Mouse (Mus musculus) adrenal gland, adult 8-10 months (tissue): Measurements from ENCODE around the gene Tiam1. TPM values are rescaled to one million over a fixed set of nuclear protein-coding genes. Genes with fewer than 3 reads are reported as not detected.

ENCODE experiments used
- DNase-seq: peaks from one replicate; pipeline ENCODE4 v3.0.0; 2022
- total RNA-seq, 4 experiments: library from RNA; stranded (reverse); gene quantifications; 2 replicates each; pipeline ENCODE4 v1.2.4; 2022

The Tiam1 gene
- total RNA-seq, 4 experiments from 2014 or later: 69.6 to 107 (median 85.5) TPM

DNA sequence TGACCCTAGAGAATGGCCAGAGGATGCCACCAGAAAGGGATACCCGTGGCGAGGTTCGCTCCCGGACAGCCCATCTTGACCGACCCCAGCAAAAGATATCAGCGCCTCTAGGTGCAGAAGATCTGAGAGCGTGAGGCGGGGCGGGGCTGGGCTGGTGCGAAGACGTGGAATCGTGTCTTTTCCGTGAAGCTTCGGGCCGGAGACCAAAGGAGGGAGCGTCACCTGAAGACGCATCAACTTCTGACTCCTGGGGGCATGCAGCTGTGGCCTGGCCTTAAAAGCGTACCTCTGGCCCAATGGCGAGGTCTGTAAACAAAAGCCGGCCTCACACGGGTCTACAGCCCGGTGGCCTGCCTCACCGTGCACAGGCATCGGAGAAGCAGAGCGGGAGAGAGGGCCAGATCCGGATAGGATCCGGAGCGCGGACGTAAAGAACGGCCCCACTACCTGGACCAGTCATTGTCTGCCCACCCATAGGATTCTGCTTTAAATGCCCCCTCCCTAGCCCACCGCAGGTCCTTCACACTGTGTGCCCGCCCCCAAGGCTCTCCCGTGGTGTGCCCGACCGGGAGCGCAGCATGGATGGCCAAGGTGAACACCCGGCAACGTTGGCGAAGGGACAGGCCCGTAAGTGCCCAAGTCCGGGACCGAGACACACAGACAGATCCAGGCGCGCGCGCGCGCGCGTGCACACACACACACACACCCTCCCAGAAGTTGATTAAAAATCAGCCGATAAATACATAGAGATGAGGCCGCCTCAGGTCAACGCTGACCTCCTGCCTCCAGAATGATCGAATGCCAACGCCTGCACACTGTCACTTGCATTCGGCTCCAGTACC lies 774 bp downstream of the Tiam1 start:
- no peak for DNase-seq

DNA sequence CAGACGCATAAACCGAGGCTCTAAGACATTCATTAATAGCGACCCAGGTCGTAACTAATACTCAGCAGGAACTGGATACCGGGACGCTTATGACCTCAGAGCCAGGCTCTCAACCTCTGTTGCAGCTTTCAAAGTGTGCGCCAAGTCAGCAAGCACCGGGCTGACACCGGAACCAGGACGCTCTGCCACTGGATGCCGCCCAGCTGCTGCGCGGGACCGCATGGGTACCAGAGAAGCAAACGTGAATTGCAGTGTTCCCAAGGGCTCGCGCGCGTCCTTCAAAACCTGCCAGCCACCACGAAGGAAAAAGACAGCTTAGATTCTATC lies 1.4 kb downstream of the Tiam1 start:
- DNase-seq: peak; percentile 58

DNA sequence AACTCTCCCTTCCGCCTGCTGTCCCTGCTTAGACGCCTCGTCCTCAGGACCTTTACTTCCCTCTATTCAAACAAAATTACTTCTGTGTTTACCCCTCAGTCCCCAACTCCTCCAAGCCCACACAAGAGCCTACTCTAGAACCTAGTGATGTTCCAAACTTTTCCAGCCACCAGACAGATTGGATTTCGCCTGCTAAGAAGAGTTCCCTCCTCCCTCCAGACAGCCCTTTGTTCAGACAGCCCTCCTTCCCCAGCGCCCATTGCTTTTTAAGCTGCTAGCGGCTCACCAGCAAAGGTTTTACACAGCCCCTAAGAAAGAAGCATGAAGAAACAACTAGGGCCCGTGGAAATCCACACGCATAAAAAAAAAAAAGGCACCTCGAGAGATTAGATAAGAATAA lies 2.0 kb downstream of the Tiam1 start:
- DNase-seq: no peak

DNA sequence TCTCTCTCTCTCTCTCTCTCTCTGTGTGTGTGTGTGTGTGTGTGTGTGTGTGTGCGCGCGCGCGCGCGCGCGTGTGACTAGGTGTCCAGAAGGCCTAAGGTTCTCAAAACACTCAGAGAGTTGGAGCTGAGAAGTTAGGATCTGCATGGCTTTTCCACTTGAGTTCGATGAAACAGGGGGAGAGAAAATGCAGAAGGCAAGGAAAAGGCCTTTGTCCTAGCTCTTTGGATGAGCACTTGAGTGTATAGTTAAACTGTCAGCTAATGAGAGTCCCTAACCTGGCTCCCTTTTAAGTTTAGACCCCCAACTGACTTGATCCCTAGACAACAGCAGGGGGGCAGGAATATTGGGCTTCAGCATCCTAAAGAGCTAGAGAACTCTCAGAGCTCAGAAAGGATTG lies 3.0 kb downstream of the Tiam1 start:
- DNase-seq: no peak

DNA sequence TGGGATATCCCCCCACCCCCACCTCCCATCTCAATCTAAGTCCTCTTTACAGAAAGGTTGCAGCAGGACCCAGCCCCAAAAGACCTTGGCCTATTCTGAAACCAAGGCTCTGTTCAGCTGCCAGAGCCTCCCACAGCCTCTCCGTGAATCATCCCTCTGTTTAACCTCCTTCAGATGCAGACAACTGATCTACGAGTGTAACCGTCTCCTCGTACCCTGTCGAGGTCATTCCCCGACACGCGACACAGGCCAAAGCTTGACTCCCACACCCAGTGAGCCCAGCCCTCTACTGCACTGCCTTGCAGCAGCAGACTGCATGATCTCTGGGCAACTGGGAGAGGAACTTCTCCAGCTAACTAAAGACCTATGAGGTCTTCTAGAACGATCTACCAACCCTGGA lies 3.9 kb downstream of the Tiam1 start:
- peak; percentile 88 for DNase-seq

DNA sequence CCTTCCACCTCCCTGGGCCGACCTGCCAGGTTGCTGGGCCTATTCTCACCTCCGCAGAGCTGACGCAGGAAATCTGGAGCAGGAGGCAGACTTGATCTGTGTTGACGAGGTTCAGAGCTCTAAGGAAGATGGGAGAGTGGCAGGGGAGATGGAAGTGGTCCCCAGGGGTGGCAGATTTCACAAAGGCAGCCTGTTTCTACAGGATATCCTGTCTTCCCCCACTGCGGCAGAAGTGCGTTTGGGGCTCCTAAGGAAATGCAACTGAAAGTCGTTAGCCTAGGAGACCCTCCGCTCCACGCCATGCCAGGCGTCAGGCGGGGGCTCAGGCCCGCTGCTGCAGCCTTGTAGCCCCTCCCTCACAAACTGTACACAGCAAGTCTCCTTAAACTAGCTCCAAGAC lies 5.4 kb downstream of the Tiam1 start:
- no peak for DNase-seq

DNA sequence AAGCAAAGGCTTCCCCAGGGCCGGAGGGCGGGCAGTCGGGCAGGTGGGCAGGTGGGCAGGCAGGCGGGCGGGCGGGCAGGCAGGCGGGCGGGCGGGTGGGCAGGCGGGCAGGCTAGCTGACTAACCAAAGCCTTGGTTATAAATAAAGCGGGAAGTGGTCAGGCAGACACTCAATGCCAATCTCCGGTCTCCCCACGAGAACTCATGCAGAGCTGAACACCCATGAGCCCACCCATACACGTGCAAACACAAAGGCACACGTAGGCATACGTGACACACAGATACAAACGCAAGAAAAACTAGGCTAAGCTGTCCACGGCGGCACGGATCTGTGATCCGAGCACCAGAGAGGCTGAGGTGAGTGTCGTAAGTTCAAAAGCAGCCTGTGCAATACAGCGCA lies 6.4 kb downstream of the Tiam1 start:
- no peak for DNase-seq

DNA sequence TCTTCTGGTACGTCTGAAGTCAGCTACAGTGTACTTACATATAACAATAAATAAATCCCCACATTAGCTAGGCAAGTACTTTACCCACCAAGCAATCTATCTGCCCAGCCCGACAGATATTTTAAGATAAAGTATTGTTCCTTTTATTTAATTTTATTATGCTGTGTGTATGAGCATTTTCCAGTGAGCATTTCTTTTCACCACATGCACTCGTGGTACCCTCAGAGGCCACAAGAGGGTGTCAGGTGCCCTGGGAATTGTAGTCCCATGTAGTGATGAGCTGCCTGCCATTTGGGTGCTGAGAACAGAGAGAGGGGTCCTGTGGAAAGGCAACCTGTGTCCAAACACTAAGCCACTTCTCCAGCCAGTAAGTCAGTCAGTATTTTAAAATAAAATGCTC lies 8.0 kb downstream of the Tiam1 start:
- no peak for DNase-seq

DNA sequence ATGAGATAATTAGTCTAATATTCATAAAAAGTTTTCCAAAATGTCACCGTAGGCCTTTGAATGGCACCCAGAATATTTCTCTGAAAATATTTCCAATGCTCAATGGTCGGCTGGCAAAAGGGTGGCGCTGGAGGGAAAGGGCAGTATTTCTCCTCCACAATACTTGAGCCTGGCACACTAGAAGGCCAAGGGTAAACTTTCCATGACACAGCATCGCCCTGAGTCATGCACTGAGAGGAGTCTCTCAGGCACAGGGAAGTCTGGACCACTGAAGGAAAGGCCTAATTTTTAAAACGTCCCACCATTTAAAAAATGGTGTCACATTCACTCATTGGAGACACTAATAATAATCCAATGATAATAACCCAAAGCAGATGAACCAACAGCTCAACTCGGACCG lies 9.2 kb downstream of the Tiam1 start:
- peak; percentile 85 for DNase-seq

DNA sequence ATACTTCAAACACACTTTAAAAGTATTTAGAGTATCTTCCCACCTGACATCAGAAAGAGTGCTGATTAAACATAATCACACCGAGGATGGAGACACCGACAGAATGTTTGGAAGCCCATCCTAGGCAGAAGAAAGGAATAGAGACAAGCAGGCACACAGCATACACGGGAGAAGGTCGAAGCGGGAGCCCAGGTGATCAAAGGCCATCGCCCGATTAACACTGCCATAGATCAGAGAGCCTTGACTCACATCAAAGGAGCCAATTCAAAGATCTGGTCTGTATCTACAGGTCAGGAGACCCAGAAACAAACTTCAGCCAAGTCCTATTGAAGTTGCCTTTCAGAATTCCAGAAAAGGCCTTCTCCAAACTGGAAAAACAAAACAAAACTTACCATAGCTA lies 10.8 kb downstream of the Tiam1 start:
- DNase-seq: no peak

DNA sequence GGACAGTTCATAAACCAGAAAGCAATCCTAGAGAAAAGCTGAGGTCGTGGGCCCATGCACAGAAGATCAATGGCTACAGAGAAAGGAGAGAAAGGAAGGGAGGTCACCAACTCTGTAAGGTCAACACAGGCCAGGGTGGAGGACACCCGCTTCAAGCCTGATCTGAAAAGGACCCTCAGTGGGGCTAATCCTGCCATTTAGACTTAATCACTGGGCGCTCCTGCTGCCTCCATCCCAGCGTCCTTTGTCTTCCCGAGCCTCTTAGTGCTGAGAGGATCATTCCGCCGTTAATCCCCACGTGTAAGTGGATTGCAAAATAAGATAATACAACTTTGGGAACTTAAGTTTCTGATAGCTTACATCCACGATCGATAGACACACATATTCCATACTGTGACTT lies 11.2 kb downstream of the Tiam1 start:
- DNase-seq: no peak

DNA sequence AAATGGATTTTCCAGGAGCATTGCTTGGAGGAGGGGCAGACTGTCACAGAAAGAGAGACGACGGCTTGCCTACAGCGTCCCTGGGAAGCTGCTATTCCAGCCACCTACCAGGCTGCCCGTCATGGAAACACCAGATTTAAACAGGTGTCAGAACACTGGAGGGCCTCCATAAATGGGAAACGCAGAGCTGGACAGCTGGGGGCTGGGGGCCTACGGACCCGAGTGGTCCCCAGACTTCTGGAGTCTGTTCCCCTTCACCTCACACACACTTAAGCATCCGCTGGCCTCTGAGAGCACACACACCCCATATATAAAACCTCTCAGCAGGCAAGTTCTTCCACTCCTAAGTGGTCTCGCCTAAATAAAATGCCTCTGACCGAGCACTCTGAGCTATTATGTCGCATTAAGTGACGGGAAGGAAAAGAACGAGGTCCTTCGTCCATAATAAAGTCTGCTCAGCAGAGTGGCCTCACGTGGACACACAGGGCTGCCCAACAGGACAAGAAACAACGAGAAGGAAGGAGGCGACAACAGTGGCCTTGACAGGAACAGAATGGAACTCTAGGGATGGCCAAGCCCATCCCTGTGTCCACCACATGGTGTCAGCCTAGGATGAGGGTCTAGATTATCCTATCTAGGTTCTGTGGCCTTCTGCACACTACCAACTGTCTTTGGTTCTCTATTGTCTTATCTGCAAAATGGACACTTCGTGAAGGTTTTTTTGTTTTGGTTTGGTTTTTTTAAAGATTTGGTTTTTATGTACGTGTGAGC lies 14.6 kb downstream of the Tiam1 start:
- no peak for DNase-seq

DNA sequence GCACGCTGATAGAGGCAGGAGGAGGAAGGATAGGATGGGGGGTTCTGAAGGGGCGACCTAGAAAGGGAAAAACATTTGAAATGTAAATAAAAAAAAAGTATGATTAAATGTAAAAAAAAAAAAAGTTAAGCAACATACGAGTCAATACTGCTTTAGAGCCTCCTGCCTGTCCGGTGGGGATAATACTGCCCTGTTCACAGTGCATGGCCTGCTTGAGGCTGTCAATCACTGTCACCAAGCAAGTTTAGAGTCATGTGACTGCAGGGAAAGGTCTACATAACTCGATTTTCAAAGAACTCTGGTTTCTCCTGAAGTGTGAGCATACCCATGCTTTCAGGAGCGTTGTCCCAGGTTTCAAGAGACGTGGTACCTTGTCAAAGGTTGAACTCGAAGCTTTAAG lies 15.2 kb downstream of the Tiam1 start:
- DNase-seq: no peak

DNA sequence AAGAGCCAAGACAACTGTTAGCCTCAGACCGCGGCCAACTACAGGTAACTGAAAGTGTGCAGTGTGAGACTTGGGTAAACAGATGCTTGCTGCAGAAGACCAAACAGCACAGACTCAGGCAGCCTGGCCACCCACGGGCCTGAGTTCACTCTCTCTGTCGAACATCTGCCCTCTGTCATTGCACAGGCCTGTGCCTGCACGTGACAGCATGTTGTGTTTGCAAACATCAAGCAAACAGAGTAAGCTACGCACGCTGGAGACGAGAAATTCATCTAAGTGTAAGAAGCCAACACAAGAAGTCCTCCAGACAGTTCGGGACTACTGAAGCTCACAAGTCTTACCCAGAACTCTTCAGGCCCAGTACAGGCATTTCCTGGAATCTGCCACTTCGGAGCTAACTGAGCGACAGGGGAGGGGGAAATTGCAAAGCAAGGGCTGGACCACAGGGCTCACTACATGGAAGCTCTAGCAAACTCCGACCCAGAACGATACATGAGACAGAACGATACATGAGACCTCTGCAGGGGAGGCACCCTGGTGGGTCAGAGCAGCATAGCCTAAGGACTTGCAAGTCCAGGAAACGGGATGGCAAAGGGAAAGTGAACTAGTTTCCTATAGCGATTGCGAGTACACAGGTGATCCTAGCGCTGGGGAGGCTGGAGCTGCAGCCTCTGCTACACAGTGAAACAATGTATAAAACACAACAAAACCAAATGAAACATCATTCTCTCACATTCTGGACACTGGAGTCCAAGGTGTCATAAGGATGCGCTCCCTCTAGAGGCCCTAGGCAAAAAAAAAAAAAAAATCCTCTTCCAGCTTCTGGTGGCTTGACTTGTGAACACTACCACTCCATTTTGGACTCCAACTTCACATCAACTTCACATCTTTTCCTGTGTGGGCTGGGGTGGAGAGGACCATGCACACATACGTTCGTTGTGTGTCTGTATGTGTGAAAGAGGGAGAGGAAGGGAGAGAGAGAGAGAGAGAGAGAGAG lies 18.0 kb downstream of the Tiam1 start:
- no peak for DNase-seq

DNA sequence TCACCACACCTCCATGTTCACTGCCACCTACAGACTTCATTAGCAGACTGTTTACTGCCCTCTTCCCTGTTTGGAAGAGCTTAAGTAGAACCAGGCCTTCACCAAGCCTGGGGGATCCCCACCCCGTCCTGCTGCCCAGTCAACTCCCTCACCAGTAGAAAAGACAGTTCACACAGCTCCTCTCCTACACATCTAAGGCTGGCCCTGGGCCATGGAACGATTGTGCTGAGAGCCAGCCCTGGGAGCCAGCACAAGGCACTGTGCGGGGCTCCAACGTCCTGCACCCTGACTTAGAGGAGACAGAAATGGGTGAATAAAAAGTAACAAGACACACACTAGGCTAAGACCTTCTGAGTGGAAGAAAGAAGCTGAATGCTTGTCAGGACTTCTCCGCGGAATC lies 20.5 kb downstream of the Tiam1 start:
- no peak for DNase-seq

DNA sequence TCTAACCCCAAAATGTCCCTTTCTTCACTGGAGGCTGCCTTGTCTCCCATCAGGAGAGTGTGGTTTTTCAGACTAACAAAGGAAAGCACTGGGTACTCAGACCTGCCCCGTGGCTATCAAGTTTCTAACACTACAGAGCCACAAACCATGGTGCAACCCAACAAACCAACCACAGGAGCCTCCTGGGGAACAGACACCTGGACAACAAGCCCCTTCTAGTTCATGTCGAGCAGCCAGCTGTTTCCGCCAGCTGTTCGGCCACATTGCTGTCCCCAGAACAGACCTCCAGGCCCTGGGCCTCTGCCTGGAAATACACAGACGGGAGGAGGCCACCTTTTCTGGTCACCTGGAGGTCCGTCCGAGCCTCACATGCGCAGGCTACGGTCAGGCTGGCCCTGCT lies 21.1 kb downstream of the Tiam1 start:
- DNase-seq: no peak

DNA sequence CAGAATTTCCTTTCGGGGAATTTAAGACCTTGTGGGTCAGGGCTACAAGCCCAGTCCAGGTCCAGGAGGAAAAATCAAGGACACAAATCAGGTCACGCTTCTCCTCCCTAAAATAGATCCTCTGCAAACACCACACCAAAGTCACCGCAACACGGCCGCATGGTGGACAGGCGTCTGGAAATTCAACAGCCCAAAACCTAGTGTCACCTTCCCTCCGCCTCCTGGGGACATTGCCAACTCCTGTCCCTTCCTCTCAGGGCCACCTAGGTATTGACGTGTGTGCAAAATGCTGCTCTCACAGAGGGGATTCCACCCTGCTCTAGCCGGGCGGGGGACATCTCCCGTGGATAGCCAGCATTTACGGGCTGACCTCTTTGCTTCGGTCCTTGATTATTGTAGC lies 21.8 kb downstream of the Tiam1 start:
- DNase-seq: no peak

DNA sequence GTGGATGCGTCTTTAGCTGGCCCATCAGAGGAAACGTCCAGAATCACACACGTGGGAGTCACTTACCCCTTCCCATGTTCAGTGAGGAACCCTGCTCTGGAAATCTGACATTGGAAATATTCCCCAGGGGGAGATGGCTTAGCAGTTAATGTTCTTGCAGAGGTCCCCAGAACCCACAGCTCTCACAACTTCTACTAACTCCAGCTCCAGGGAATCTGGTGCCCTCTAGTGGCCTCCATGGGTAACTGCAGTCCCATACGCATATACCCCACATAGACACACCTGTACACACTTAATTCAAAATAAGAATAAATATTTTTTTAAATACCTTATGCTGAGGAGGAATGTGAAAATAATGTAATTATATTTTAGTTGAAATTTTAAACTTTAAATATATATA lies 23.6 kb downstream of the Tiam1 start:
- DNase-seq: no peak

DNA sequence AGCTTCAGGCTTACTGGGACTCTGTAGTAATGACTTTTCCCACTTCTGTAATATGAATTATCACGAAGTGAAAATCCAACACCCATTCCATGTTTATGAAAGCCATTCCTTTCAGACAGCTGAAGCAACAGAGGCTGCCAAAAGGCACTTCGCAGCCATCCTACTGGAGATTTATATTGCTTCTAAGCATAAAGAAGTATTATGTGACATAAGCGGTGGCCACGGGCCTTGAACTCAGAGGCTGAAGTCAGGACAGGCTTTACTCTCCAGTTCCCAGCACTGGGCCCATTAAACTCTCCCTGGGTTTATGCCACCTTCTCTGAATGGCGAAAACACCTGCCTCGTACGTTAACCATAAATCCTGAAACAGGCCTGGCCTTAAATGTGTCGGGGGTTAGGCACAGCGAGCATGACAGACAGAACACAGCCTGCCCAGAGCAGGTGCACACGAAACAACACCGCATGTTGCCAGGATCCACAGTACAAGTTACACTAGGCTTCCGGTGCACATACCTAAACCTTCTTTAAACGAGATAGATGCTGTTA lies 26.9 kb downstream of the Tiam1 start:
- no peak for DNase-seq

DNA sequence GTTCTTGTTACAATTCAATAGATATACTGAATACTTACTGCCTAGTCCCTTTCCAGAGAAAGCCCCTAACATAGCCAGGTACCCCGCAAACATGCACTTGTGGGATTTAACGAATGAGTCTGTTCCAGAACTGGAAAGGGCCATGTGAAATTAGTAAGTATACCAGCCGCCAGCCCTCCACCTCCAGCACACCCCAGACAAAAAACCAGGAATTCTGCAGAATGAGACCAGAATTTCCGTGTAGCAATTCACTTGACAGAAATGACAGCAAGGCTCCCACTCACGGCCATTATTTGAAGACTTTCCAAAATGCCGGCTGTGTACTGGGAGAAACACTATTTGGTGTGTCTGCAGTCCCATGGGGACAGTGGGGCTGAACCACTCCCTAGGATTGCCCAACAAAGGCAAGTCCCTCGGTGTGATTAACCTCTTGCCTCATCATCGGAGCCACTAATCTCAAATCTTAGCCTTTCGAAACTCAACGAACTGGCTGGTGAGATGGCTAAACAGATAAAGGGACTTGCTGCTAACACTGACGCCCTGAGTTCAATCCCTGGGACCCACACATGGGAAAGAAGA lies 30.9 kb downstream of the Tiam1 start:
- no peak for DNase-seq

DNA sequence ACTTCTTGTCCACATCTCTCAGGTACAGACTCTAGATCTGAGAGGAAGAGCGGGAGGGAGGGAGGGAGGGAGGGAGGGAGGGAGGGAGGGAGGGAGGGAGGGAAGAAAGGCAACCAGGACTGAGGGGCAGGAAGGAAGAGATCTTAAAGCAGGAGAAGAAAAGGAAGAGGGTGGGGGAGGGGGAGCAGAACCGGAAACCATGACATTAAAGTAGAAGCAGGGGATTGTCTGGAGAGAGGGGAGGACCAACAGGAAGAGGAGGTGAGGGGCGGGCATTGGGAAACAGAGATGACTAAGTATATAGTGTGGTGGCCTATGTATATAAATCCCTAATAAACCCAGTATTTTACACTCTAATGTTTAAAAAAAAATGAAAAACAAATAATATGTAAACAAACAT lies 34.1 kb downstream of the Tiam1 start:
- DNase-seq: no peak

DNA sequence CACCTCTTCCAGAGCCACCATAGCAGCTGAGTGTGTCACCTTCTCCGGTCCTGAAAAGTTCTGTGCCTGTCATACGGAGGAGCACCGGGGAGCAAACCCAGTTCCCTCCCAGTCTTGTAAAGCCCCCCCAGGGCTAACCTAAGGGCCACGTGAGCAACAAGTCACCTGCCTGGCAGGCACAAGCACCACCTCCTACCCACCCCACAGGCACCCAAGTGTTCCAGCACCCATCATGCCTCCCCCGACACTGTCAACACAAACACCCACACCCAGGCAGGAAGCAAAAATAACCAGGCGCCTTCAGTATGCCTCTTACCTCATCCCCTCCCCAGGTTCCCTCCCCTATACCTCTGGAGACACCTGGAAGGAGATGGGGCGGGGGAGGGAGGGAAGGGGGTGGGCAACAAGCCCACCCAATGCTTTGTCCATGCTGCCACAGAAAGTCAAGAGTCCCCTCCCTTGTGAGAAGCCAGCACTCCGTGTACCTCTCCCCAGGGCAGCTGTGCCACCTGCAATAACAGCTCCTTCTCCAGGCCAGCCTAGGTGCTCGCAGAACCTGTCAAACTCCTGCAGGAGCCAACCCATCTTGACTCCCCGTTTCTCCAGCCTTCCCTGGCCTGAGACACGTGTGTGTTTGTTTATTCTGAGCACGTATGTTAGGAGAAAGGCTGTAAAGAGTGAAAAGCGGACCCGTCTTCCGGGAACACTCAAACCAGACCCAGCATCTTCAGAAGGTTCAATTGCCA lies 38.7 kb downstream of the Tiam1 start:
- no peak for DNase-seq
